In genomic region chr6:87273141-87273540, GRCm38 (mm10) we compare ENCODE assay signal across 21 mouse cellular contexts.
"Had no signal": no experiment of that assay in that cellular context is flagged by ENCODE, and none has a peak within 500 bp of the region (broad histone marks: within the 10 kb centered on the region; RNA-seq: fewer than 3 reads in every experiment).

No protein-coding gene starts in this region.

- H3K4me2 ChIP-seq: limb, embryonic 15.5 days; liver, embryonic 12.5 days; liver, embryonic 15.5 days; lung, embryonic 14.5 days; midbrain, embryonic 11.5 days; neural tube, embryonic 12.5 days; neural tube, embryonic 15.5 days; stomach, embryonic 15.5 days had no signal

- DNase-seq: kidney, adult 2 months; kidney, postnatal 25 days; layer of hippocampus, adult 9-11 months; lung, embryonic 14.5 days; lung, postnatal 10 days; lung, postnatal 36 days; midbrain, embryonic 14.5 days; right cerebral cortex, adult 18-20 months; right cerebral cortex, postnatal 14 days; right cerebral cortex, postnatal 4 days; thymus, postnatal 25 days had no signal

- H3K36me3 ChIP-seq: liver, embryonic 15.5 days had no signal

- H3K27me3 ChIP-seq: limb, embryonic 15.5 days; liver, embryonic 15.5 days; neural tube, embryonic 12.5 days; neural tube, embryonic 15.5 days; stomach, embryonic 15.5 days had no signal

- H3K9me3 ChIP-seq: liver, embryonic 15.5 days; neural tube, embryonic 12.5 days; neural tube, embryonic 15.5 days; stomach, embryonic 15.5 days had no signal

- H3K9ac ChIP-seq: limb, embryonic 15.5 days; liver, embryonic 12.5 days; liver, embryonic 15.5 days; lung, embryonic 14.5 days; neural tube, embryonic 12.5 days; neural tube, embryonic 15.5 days; stomach, embryonic 15.5 days had no signal

- H3K4me3 ChIP-seq: layer of hippocampus, adult 2 months; limb, embryonic 15.5 days; liver, embryonic 12.5 days; liver, embryonic 15.5 days; neural tube, embryonic 12.5 days; neural tube, embryonic 15.5 days; stomach, embryonic 15.5 days had no signal

- H3K27ac ChIP-seq: kidney, postnatal 0 days; layer of hippocampus, adult 2 months; liver, embryonic 12.5 days; liver, embryonic 15.5 days; neural tube, embryonic 12.5 days; neural tube, embryonic 15.5 days had no signal

- ATAC-seq: intestine, postnatal 0 days; liver, embryonic 12.5 days had no signal
